Comparison of ENCODE assay signal across 8 mouse cellular contexts in the genomic region with DNA sequence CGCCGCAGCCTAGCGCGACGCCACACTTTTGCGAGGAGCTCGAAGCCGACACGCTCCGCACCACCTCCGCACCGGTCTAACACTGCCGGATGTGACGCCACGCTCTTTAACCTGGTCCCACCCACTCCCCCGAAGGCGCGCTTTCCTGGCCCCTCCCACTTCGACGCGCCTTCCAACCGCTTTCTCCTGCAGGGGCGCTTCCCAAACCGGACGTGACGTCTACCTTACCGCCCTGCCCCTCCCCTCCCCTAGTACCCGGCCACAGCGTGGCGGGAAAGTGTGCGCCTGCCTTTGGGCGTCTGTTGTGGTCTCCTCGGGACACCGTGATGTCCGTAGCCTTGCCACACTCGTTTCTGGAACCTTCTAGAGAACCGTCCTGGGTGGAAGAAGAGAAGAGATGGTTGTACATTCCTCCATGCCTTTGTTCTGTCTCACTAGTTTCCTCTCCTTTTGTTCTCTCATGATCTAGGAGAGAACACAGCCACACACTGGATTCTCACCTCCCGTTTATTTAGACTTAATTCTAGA. TPM values are rescaled to one million over a fixed set of nuclear protein-coding genes. Genes with fewer than 3 reads are reported as not detected.
DNase-seq lines count a peak whose midpoint lies in the region; ATAC-seq and TF ChIP-seq lines count a peak whose summit lies in the region.

A gene (minus strand): TSS at position 157 of the 528 bp plus-strand sequence.

- no peaks in the 10 kb centered on the region for H3K27me3 ChIP-seq in embryonic facial prominence, embryonic 15.5 days
- H3K27me3 ChIP-seq in kidney, embryonic 14.5 days (ENCODE audit: control insufficient read depth, insufficient read depth, low read length): no peaks in the 10 kb centered on the region
- H3K27me3 ChIP-seq in limb, embryonic 15.5 days: no peaks in the 10 kb centered on the region

- peaks cover 1% of the 10 kb centered on the region; the same call in 1 of the 2 replicates for H3K4me1 ChIP-seq in bone marrow, adult 2 months (ENCODE audit: control insufficient read depth, insufficient read depth, low read length)
- H3K4me1 ChIP-seq in embryonic facial prominence, embryonic 15.5 days: peaks cover 17% of the 10 kb centered on the region
- peaks cover 6% of the 10 kb centered on the region; the same call in 1 of the 2 replicates for H3K4me1 ChIP-seq in kidney, embryonic 14.5 days (ENCODE audit: control insufficient read depth, insufficient read depth, low read length)
- peaks cover 16% of the 10 kb centered on the region for H3K4me1 ChIP-seq in limb, embryonic 15.5 days

- no peaks in the 10 kb centered on the region for H3K36me3 ChIP-seq in embryonic facial prominence, embryonic 15.5 days
- H3K36me3 ChIP-seq in kidney, embryonic 14.5 days (ENCODE audit: control insufficient read depth, insufficient read depth, low read length): no peaks in the 10 kb centered on the region
- H3K36me3 ChIP-seq in limb, embryonic 15.5 days: no peaks in the 10 kb centered on the region

- peak within 1 kb of the TSS; percentile 96 for H3K27ac ChIP-seq in bone marrow, adult 2 months (ENCODE audit: control insufficient read depth, insufficient read depth, low read depth, low read length, poor library complexity)
- peak within 1 kb of the TSS; percentile 97 for H3K27ac ChIP-seq in embryonic facial prominence, embryonic 15.5 days (replicated peaks)
- peak within 1 kb of the TSS; percentile 95 for H3K27ac ChIP-seq in kidney, embryonic 14.5 days (ENCODE audit: low read depth, low read length)
- peak within 1 kb of the TSS; percentile 97 for H3K27ac ChIP-seq in limb, embryonic 15.5 days

- peak; percentile 98 for ATAC-seq in embryonic facial prominence, embryonic 15.5 days (ENCODE audit: insufficient number of reproducible peaks, low FRiP score, low TSS enrichment, low read depth)
- ATAC-seq in kidney, embryonic 14.5 days (ENCODE audit: low FRiP score, low TSS enrichment): peak; percentile 99
- ATAC-seq in limb, embryonic 15.5 days (ENCODE audit: insufficient number of reproducible peaks, low FRiP score, low TSS enrichment, low read depth): peak; percentile 98

- H3K9me3 ChIP-seq in embryonic facial prominence, embryonic 15.5 days (replicated peaks): no peaks in the 10 kb centered on the region
- H3K9me3 ChIP-seq in kidney, embryonic 14.5 days (ENCODE audit: control insufficient read depth, low read length): no peaks in the 10 kb centered on the region
- no peaks in the 10 kb centered on the region for H3K9me3 ChIP-seq in limb, embryonic 15.5 days

- no peak for TF ChIP-seq CTCF in bone marrow, adult 2 months (IDR thresholded peaks at IDR 0.05; ENCODE audit: control insufficient read depth, insufficient read depth, low read length)

- DNase-seq in 416B (ENCODE audit: low read depth): peak; percentile 98
- peak; percentile 97 for DNase-seq in heart, adult 9 months (ENCODE audit: low spot score in 2 of 2)
- DNase-seq in monocyte, adult 2 months (ENCODE audit: low read depth in 1 of 2, low spot score in 2 of 2): peak; percentile 90 to 94
- peak; percentile 96 to 97 for DNase-seq in spleen, postnatal 36 days (ENCODE audit: low spot score in 2 of 2)

- WGBS in bone marrow, adult 2 months: under 1% methylated on average over 38 of the region's 38 CpGs
- WGBS in embryonic facial prominence, embryonic 15.5 days: under 1% methylated on average over 38 of the region's 38 CpGs
- WGBS in kidney, embryonic 14.5 days: under 1% methylated on average over 38 of the region's 38 CpGs
- under 1% methylated on average over 38 of the region's 38 CpGs for WGBS in limb, embryonic 15.5 days

- H3K4me3 ChIP-seq in bone marrow, adult 2 months (replicated peaks; ENCODE audit: control insufficient read depth, low read depth, low read length): peak within 1 kb of the TSS; percentile 97
- peak within 1 kb of the TSS; percentile 93 for H3K4me3 ChIP-seq in embryonic facial prominence, embryonic 15.5 days (replicated peaks)
- H3K4me3 ChIP-seq in kidney, embryonic 14.5 days (ENCODE audit: low read length): peak within 1 kb of the TSS; percentile 91
- H3K4me3 ChIP-seq in limb, embryonic 15.5 days: peak within 1 kb of the TSS; percentile 95

- H3K9ac ChIP-seq in embryonic facial prominence, embryonic 15.5 days: peak within 1 kb of the TSS; percentile 99
- H3K9ac ChIP-seq in kidney, embryonic 14.5 days (ENCODE audit: low read depth, low read length): peak within 1 kb of the TSS; percentile 98
- peak within 1 kb of the TSS; percentile 98 for H3K9ac ChIP-seq in limb, embryonic 15.5 days

- TF ChIP-seq POLR2A in bone marrow, adult 2 months (IDR thresholded peaks at IDR 0.05; ENCODE audit: borderline replicate concordance, control insufficient read depth, low read depth, low read length): peak; percentile 99

- peak within 1 kb of the TSS; percentile 69 for H3K4me2 ChIP-seq in embryonic facial prominence, embryonic 15.5 days (replicated peaks)
- peak within 1 kb of the TSS; percentile 77 for H3K4me2 ChIP-seq in kidney, embryonic 14.5 days (replicated peaks; ENCODE audit: low read depth, low read length)
- H3K4me2 ChIP-seq in limb, embryonic 15.5 days: peak within 1 kb of the TSS; percentile 60

RNA-seq across cellular contexts. Expression of the gene that starts here (rescaled TPM):
- 105 and 128 TPM in 2 replicates for polyA plus RNA-seq in bone marrow, adult 2 months (2011; ENCODE audit: insufficient read depth, insufficient read length, low replicate concordance, missing spikeins)
- polyA plus RNA-seq in embryonic facial prominence, embryonic 15.5 days (2015; fragmentation: Nextera tagmentation; extraction: Ambion mirVana): 306 and 310 TPM in 2 replicates
- polyA plus RNA-seq in kidney, embryonic 14.5 days (2014; fragmentation: Nextera tagmentation; extraction: Ambion mirVana): 410 and 424 TPM in 2 replicates
- 303 and 333 TPM in 2 replicates for polyA plus RNA-seq in limb, embryonic 15.5 days (2015; fragmentation: Nextera tagmentation; extraction: Ambion mirVana)

Comparison
In these comparisons a context has a peak if more than half of its experiments do, and no peak if none do; other contexts are left out.
1. Peak in every context shown above with its lines: DNase-seq, ATAC-seq, H3K4me3 ChIP-seq and H3K27ac ChIP-seq.